Mouse (Mus musculus): ENCODE measurements around the gene Tox3. TPM values are rescaled to one million over a fixed set of nuclear protein-coding genes. Genes with fewer than 3 reads are reported as not detected.

Tox3 gene
- polyA plus RNA-seq, 1 experiment from 2014 or later: 20.3 TPM

GRCm38 (mm10) chr8:90241461-90241860 lies 106.7 kb downstream of the Tox3 start:
- H3K4me3 ChIP-seq: no peak overlapping the region
- no peak overlapping the region for H3K27ac ChIP-seq (ENCODE audit: poor library complexity, severe bottlenecking)

DNA sequence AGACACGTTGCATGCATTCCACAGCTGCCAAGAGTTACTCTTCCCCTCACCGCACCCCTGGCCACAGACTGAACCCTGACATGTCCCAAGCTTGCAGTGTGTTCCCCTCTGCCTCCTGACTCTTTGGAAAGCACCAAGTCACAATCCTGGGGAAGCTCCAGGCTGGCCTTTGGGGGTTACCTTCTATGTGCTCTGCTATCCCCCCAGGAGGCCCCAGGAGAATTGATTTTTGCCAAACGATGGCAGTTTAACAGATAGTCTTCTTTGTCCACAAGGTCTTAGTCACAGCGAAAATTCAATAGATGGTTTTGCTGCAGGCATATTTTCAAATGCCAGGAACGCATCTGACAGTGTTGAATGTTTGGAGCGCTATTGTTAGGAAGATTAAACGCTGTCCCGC lies 115.6 kb downstream of the Tox3 start:
- Histone ChIP-seq H3K9ac (no peak overlapping the region), H3K36me3 (no peaks in the 10 kb centered on the region), H3K4me2 (no peak overlapping the region), H3K27me3 (replicated peaks) (no peaks in the 10 kb centered on the region), H3K27ac (ENCODE audit: poor library complexity, severe bottlenecking) (no peak overlapping the region), H3K4me3 (no peak overlapping the region), H3K4me1 (replicated peaks) (peaks cover 5% of the 10 kb centered on the region; the same call in 1 of the 2 replicates), H3K9me3 (replicated peaks) (no peaks in the 10 kb centered on the region)
- ATAC-seq (ENCODE audit: insufficient number of reproducible peaks, low FRiP score): no peak
- WGBS: 66% methylated on average over 8 of the region's 8 CpGs

More at GRCm38 (mm10) chr8:90241461-90241860, 106.7 kb downstream of the Tox3 start:
- Histone ChIP-seq H3K4me1 (replicated peaks) (no peaks in the 10 kb centered on the region), H3K4me2 (no peak overlapping the region), H3K9ac (no peak overlapping the region), H3K36me3 (no peaks in the 10 kb centered on the region), H3K9me3 (replicated peaks) (no peaks in the 10 kb centered on the region), H3K27me3 (replicated peaks) (no peaks in the 10 kb centered on the region)
- WGBS: 71% methylated on average over 4 of the region's 4 CpGs
- ATAC-seq (ENCODE audit: insufficient number of reproducible peaks, low FRiP score): no peak

GRCm38 (mm10) chr8:90224172-90224571 lies 124.0 kb downstream of the Tox3 start:
- Histone ChIP-seq H3K9ac (no peak overlapping the region), H3K9me3 (replicated peaks) (no peaks in the 10 kb centered on the region), H3K4me2 (no peak overlapping the region), H3K27ac (ENCODE audit: poor library complexity, severe bottlenecking) (no peak overlapping the region), H3K4me3 (no peak overlapping the region), H3K4me1 (replicated peaks) (no peaks in the 10 kb centered on the region), H3K27me3 (replicated peaks) (no peaks in the 10 kb centered on the region), H3K36me3 (no peaks in the 10 kb centered on the region)
- WGBS: 60% methylated on average over 1 of the region's 1 CpGs
- ATAC-seq (ENCODE audit: insufficient number of reproducible peaks, low FRiP score): no peak

GRCm38 (mm10) chr8:90209105-90210037 lies 138.8 kb downstream of the Tox3 start:
- no peak overlapping the region for H3K4me2 ChIP-seq
- H3K36me3 ChIP-seq: no peaks in the 10 kb centered on the region
- no peak overlapping the region for H3K9ac ChIP-seq
- H3K27ac ChIP-seq (ENCODE audit: poor library complexity, severe bottlenecking): no peak overlapping the region
- H3K4me1 ChIP-seq (replicated peaks): no peaks in the 10 kb centered on the region
- no peak for ATAC-seq (ENCODE audit: insufficient number of reproducible peaks, low FRiP score)
- H3K27me3 ChIP-seq (replicated peaks): no peaks in the 10 kb centered on the region
- 77% methylated on average over 14 of the region's 14 CpGs for WGBS
- no peaks in the 10 kb centered on the region for H3K9me3 ChIP-seq (replicated peaks)
- H3K4me3 ChIP-seq: no peak overlapping the region

Data from heart, embryonic 12.5 days (tissue).